Mouse (Mus musculus) kidney, adult 2 months (tissue): Measurements from ENCODE around the gene Nip7.

Experiments used
- CTCF ChIP-seq: fragments of 200-500 bp; conservative IDR thresholded peaks from 2 replicates; pipeline ENCODE4 v1.5.1; 2011; ENCODE audit warnings: low read depth, mild to moderate bottlenecking, control low read depth, low read length, moderate library complexity, mixed read lengths; ENCODE audit not compliant: insufficient read depth, insufficient read length
- POLR2A ChIP-seq: fragments of 200-500 bp; IDR thresholded peaks from one replicate; pipeline ENCODE4 v1.6.1; 2011; ENCODE audit warnings: low read depth, low read length, control low read depth

- no peak for TF ChIP-seq POLR2A
- no peak for TF ChIP-seq CTCF
Measured at GRCm38 (mm10) chr8:107074128-107074527, 17.5 kb downstream of the Nip7 start.
